Mouse (Mus musculus): ENCODE measurements around the gene Gspt1. TPM values are rescaled to one million over a fixed set of nuclear protein-coding genes. Genes with fewer than 3 reads are reported as not detected.

Gspt1 gene
- polyA plus RNA-seq, 1 experiment from 2014 or later = 60.3 TPM

GRCm38 (mm10) chr16:11200247-11200646 lies 53.9 kb downstream of the Gspt1 start:
- H3K4me3 ChIP-seq = no peak overlapping the region
- no peak for ATAC-seq
- no peak overlapping the region for H3K9ac ChIP-seq
- H3K27me3 ChIP-seq = no peaks in the 10 kb centered on the region
- WGBS = 93% methylated on average over 3 of the region's 3 CpGs
- H3K36me3 ChIP-seq (ENCODE audit: poor library complexity, severe bottlenecking) = peaks cover 62% of the 10 kb centered on the region
- H3K4me2 ChIP-seq = no peak overlapping the region
- H3K27ac ChIP-seq = no peak overlapping the region
- H3K9me3 ChIP-seq (replicated peaks) = no peaks in the 10 kb centered on the region
- peaks cover 32% of the 10 kb centered on the region for H3K4me1 ChIP-seq

- H3K27me3 ChIP-seq = no peaks in the 10 kb centered on the region
- no peak overlapping the region for H3K9ac ChIP-seq
- no peak for ATAC-seq
- no peak overlapping the region for H3K4me3 ChIP-seq
- peaks cover 15% of the 10 kb centered on the region for H3K4me1 ChIP-seq
- no peak overlapping the region for H3K27ac ChIP-seq
- H3K9me3 ChIP-seq (replicated peaks) = no peaks in the 10 kb centered on the region
- no peak overlapping the region for H3K4me2 ChIP-seq
- peaks cover 80% of the 10 kb centered on the region for H3K36me3 ChIP-seq (ENCODE audit: poor library complexity, severe bottlenecking)
- 74% methylated on average over 2 of the region's 2 CpGs for WGBS
Observed at GRCm38 (mm10) chr16:11198467-11198866, 55.7 kb downstream of the Gspt1 start.

GRCm38 (mm10) chr16:11197052-11197451 lies 57.1 kb downstream of the Gspt1 start:
- Histone ChIP-seq H3K4me1 (peaks cover 11% of the 10 kb centered on the region), H3K9ac (no peak overlapping the region), H3K36me3 (ENCODE audit: poor library complexity, severe bottlenecking) (peaks cover 93% of the 10 kb centered on the region), H3K27me3 (no peaks in the 10 kb centered on the region), H3K4me2 (no peak overlapping the region), H3K4me3 (no peak overlapping the region), H3K9me3 (replicated peaks) (no peaks in the 10 kb centered on the region), H3K27ac (no peak overlapping the region)
- no peak for ATAC-seq
- WGBS = 90% methylated on average over 4 of the region's 4 CpGs

GRCm38 (mm10) chr16:11193231-11193630 lies 60.9 kb downstream of the Gspt1 start:
- Histone ChIP-seq H3K27ac (no peak overlapping the region), H3K27me3 (no peaks in the 10 kb centered on the region), H3K9ac (no peak overlapping the region), H3K36me3 (ENCODE audit: poor library complexity, severe bottlenecking) (peaks cover 71% of the 10 kb centered on the region), H3K4me3 (no peak overlapping the region), H3K9me3 (replicated peaks) (no peaks in the 10 kb centered on the region), H3K4me1 (no peaks in the 10 kb centered on the region), H3K4me2 (no peak overlapping the region)
- 97% methylated on average over 2 of the region's 2 CpGs for WGBS
- no peak for ATAC-seq

GRCm38 (mm10) chr16:11190150-11190549 lies 64.0 kb downstream of the Gspt1 start:
- no peak overlapping the region for H3K27ac ChIP-seq
- no peaks in the 10 kb centered on the region for H3K27me3 ChIP-seq
- no peaks in the 10 kb centered on the region for H3K9me3 ChIP-seq (replicated peaks)
- peaks cover 41% of the 10 kb centered on the region for H3K36me3 ChIP-seq (ENCODE audit: poor library complexity, severe bottlenecking)
- WGBS = 82% methylated on average over 7 of the region's 7 CpGs
- no peaks in the 10 kb centered on the region for H3K4me1 ChIP-seq
- no peak for ATAC-seq
- no peak overlapping the region for H3K4me2 ChIP-seq
- no peak overlapping the region for H3K4me3 ChIP-seq
- no peak overlapping the region for H3K9ac ChIP-seq

GRCm38 (mm10) chr16:11177404-11177803 lies 76.7 kb downstream of the Gspt1 start:
- H3K36me3 ChIP-seq (ENCODE audit: poor library complexity, severe bottlenecking) = no peaks in the 10 kb centered on the region
- peaks cover 17% of the 10 kb centered on the region for H3K4me1 ChIP-seq
- no peak for ATAC-seq
- 77% methylated on average over 2 of the region's 2 CpGs for WGBS
- H3K9me3 ChIP-seq (replicated peaks) = no peaks in the 10 kb centered on the region
- H3K27me3 ChIP-seq = no peaks in the 10 kb centered on the region; the same call in 1 of the 2 replicates
- no peak overlapping the region for H3K4me3 ChIP-seq
- H3K9ac ChIP-seq = no peak overlapping the region
- no peak overlapping the region for H3K27ac ChIP-seq
- no peak overlapping the region for H3K4me2 ChIP-seq

GRCm38 (mm10) chr16:11176884-11177244 lies 77.3 kb downstream of the Gspt1 start:
- H3K4me2 ChIP-seq = peak overlapping the region; percentile 85
- no peak for ATAC-seq
- no peaks in the 10 kb centered on the region for H3K36me3 ChIP-seq (ENCODE audit: poor library complexity, severe bottlenecking)
- WGBS = 4% methylated on average over 4 of the region's 4 CpGs
- no peaks in the 10 kb centered on the region for H3K9me3 ChIP-seq (replicated peaks)
- H3K9ac ChIP-seq = peak overlapping the region; percentile 88
- H3K27ac ChIP-seq = no peak overlapping the region
- H3K27me3 ChIP-seq = no peaks in the 10 kb centered on the region; the same call in 1 of the 2 replicates
- H3K4me1 ChIP-seq = peaks cover 17% of the 10 kb centered on the region
- H3K4me3 ChIP-seq = peak overlapping the region; percentile 88

- peak within 1 kb of the TSS; percentile 86 for H3K27ac ChIP-seq
- no peaks in the 10 kb centered on the region; the same call in 1 of the 2 replicates for H3K27me3 ChIP-seq
- H3K36me3 ChIP-seq (ENCODE audit: poor library complexity, severe bottlenecking) = no peaks in the 10 kb centered on the region
- H3K9me3 ChIP-seq (replicated peaks) = no peaks in the 10 kb centered on the region
- under 1% methylated on average over 55 of the region's 57 CpGs for WGBS
- peak within 1 kb of the TSS; percentile 88 for H3K9ac ChIP-seq
- peak within 1 kb of the TSS; percentile 88 for H3K4me3 ChIP-seq
- H3K4me2 ChIP-seq = peak within 1 kb of the TSS; percentile 85
- H3K4me1 ChIP-seq = peaks cover 17% of the 10 kb centered on the region
- ATAC-seq = peak; percentile 95
Observed at GRCm38 (mm10) chr16:11176208-11176883, 77.8 kb downstream of the Gspt1 start, which contains the start of gene Zc3h7a. Zc3h7a (minus strand) TSS chr16:11176393.

- Histone ChIP-seq H3K27me3 (no peaks in the 10 kb centered on the region; the same call in 1 of the 2 replicates), H3K9me3 (replicated peaks) (no peaks in the 10 kb centered on the region), H3K9ac (peak overlapping the region; percentile 88), H3K4me1 (peaks cover 17% of the 10 kb centered on the region), H3K4me3 (peak overlapping the region; percentile 88), H3K36me3 (ENCODE audit: poor library complexity, severe bottlenecking) (no peaks in the 10 kb centered on the region), H3K4me2 (peak overlapping the region; percentile 85), H3K27ac (peak overlapping the region; percentile 86)
- peak; percentile 61 for ATAC-seq
- under 1% methylated on average over 63 of the region's 72 CpGs for WGBS
Observed at GRCm38 (mm10) chr16:11175489-11176207, 78.5 kb downstream of the Gspt1 start.

- Histone ChIP-seq H3K27ac (no peak overlapping the region), H3K4me3 (peak overlapping the region; percentile 88), H3K9me3 (replicated peaks) (no peaks in the 10 kb centered on the region), H3K27me3 (no peaks in the 10 kb centered on the region; the same call in 1 of the 2 replicates), H3K36me3 (ENCODE audit: poor library complexity, severe bottlenecking) (no peaks in the 10 kb centered on the region), H3K9ac (peak overlapping the region; percentile 88), H3K4me1 (peaks cover 17% of the 10 kb centered on the region), H3K4me2 (peak overlapping the region; percentile 85)
- ATAC-seq = no peak
- WGBS = 15% methylated on average over 9 of the region's 9 CpGs
Observed at GRCm38 (mm10) chr16:11175100-11175488, 79.0 kb downstream of the Gspt1 start.

- peak overlapping the region; percentile 85 for H3K4me2 ChIP-seq
- no peak overlapping the region for H3K27ac ChIP-seq
- WGBS = 7% methylated on average over 10 of the region's 10 CpGs
- no peaks in the 10 kb centered on the region for H3K9me3 ChIP-seq (replicated peaks)
- peak overlapping the region; percentile 88 for H3K4me3 ChIP-seq
- peaks cover 17% of the 10 kb centered on the region for H3K4me1 ChIP-seq
- no peaks in the 10 kb centered on the region; the same call in 1 of the 2 replicates for H3K27me3 ChIP-seq
- H3K9ac ChIP-seq = peak overlapping the region; percentile 88
- no peaks in the 10 kb centered on the region for H3K36me3 ChIP-seq (ENCODE audit: poor library complexity, severe bottlenecking)
- peak; percentile 12; the same call in 1 of the 2 replicates for ATAC-seq
Observed at GRCm38 (mm10) chr16:11174671-11175081, 79.4 kb downstream of the Gspt1 start.

- no peaks in the 10 kb centered on the region for H3K36me3 ChIP-seq (ENCODE audit: poor library complexity, severe bottlenecking)
- no peak overlapping the region for H3K9ac ChIP-seq
- H3K27me3 ChIP-seq = no peaks in the 10 kb centered on the region
- H3K9me3 ChIP-seq (replicated peaks) = no peaks in the 10 kb centered on the region
- no peak overlapping the region for H3K4me2 ChIP-seq
- H3K4me1 ChIP-seq = peaks cover 12% of the 10 kb centered on the region
- no peak overlapping the region for H3K4me3 ChIP-seq
- ATAC-seq = no peak
- 86% methylated on average over 6 of the region's 6 CpGs for WGBS
- H3K27ac ChIP-seq = no peak overlapping the region
Observed at GRCm38 (mm10) chr16:11171679-11172078, 82.4 kb downstream of the Gspt1 start.
